Mouse (Mus musculus) urinary bladder, postnatal 25 days (tissue): ENCODE measurements around the gene Ubap2.

Source experiments
- DNase-seq: peaks from one replicate; pipeline ENCODE4 v3.0.0; 2022; ENCODE audit warnings: low spot score

The Ubap2 gene

GRCm38 (mm10) chr4:41274980-41275850 lies at the start of gene Ubap2:
Gene Ubap2 (minus strand): TSS chr4:41275144.
- peak; percentile 95 for DNase-seq

GRCm38 (mm10) chr4:41320971-41321370 lies 46.0 kb upstream of the Ubap2 start:
- no peak for DNase-seq

- DNase-seq: no peak
Measured at GRCm38 (mm10) chr4:41318267-41318666, 43.3 kb upstream of the Ubap2 start.

GRCm38 (mm10) chr4:41315173-41315572 lies 40.2 kb upstream of the Ubap2 start:
- DNase-seq: peak; percentile 21

- DNase-seq: peak; percentile 91
Measured at GRCm38 (mm10) chr4:41314141-41315129, 39.5 kb upstream of the Ubap2 start, which contains the start of gene Dcaf12. Gene Dcaf12 (minus strand): TSS chr4:41314889.

GRCm38 (mm10) chr4:41313722-41314121 lies 38.8 kb upstream of the Ubap2 start:
- DNase-seq: no peak

GRCm38 (mm10) chr4:41310567-41311563 lies 35.9 kb upstream of the Ubap2 start:
- no peak for DNase-seq

GRCm38 (mm10) chr4:41307406-41307805 lies 32.5 kb upstream of the Ubap2 start:
- no peak for DNase-seq

GRCm38 (mm10) chr4:41304302-41304701 lies 29.4 kb upstream of the Ubap2 start:
- DNase-seq: no peak

- no peak for DNase-seq
Measured at GRCm38 (mm10) chr4:41303671-41304070, 28.7 kb upstream of the Ubap2 start.

GRCm38 (mm10) chr4:41298976-41299375 lies 24.0 kb upstream of the Ubap2 start:
- no peak for DNase-seq

- no peak for DNase-seq
Measured at GRCm38 (mm10) chr4:41295960-41296359, 21.0 kb upstream of the Ubap2 start.

GRCm38 (mm10) chr4:41295507-41295906 lies 20.6 kb upstream of the Ubap2 start:
- DNase-seq: no peak

GRCm38 (mm10) chr4:41293907-41294306 lies 19.0 kb upstream of the Ubap2 start:
- no peak for DNase-seq

- DNase-seq: no peak
Measured at GRCm38 (mm10) chr4:41289802-41290201, 14.9 kb upstream of the Ubap2 start.

GRCm38 (mm10) chr4:41286420-41286819 lies 11.5 kb upstream of the Ubap2 start:
- peak; percentile 27 for DNase-seq

- peak; percentile 46 for DNase-seq
Measured at GRCm38 (mm10) chr4:41284087-41284486, 9.1 kb upstream of the Ubap2 start.

GRCm38 (mm10) chr4:41275927-41276326 lies 983 bp upstream of the Ubap2 start:
- no peak for DNase-seq

- DNase-seq: peak; percentile 15
Measured at GRCm38 (mm10) chr4:41274377-41274979, 466 bp downstream of the Ubap2 start.

- DNase-seq: no peak
Measured at GRCm38 (mm10) chr4:41268133-41268532, 6.8 kb downstream of the Ubap2 start.

- DNase-seq: no peak
Measured at GRCm38 (mm10) chr4:41266350-41266749, 8.6 kb downstream of the Ubap2 start.
